Mouse (Mus musculus) layer of hippocampus, postnatal 36 days (tissue): Measurements from ENCODE around the gene Aadac. TPM values are rescaled to one million over a fixed set of nuclear protein-coding genes. Genes with fewer than 3 reads are reported as not detected.

Experiments
- DNase-seq, 2 experiments: peaks; one replicate each; pipeline ENCODE4 v3.0.0; 2022
- total RNA-seq, 2 experiments: library from RNA; stranded (reverse); gene quantifications; 2 replicates each; pipeline ENCODE4 v1.2.3; 2021

Gene Aadac
- not detected for total RNA-seq

GRCm38 (mm10) chr3:60025417-60025816, at the start of gene Aadac:
Gene Aadac, plus strand, starts transcription at chr3:60025717.
- DNase-seq: no peak

- no peak for DNase-seq
These were observed 21.9 kb upstream of the Aadac start for GRCm38 (mm10) chr3:60003622-60004021.

- no peak for DNase-seq
These were observed 19.1 kb upstream of the Aadac start, which contains the start of gene Aadacl2 for GRCm38 (mm10) chr3:60006443-60006842. Gene Aadacl2, plus strand, starts transcription at chr3:60006743.

GRCm38 (mm10) chr3:60031511-60031910, 6.0 kb downstream of the Aadac start:
- DNase-seq: no peak

- DNase-seq: no peak
These were observed 20.9 kb downstream of the Aadac start for GRCm38 (mm10) chr3:60046221-60046913.

GRCm38 (mm10) chr3:60053231-60053927, 27.9 kb downstream of the Aadac start:
- no peak for DNase-seq

GRCm38 (mm10) chr3:60053931-60054330, 28.4 kb downstream of the Aadac start:
- no peak for DNase-seq

GRCm38 (mm10) chr3:60056451-60056850, 30.9 kb downstream of the Aadac start:
- no peak for DNase-seq

- DNase-seq: no peak
These were observed 31.7 kb downstream of the Aadac start for GRCm38 (mm10) chr3:60057070-60057808.

- DNase-seq: no peak
These were observed 32.2 kb downstream of the Aadac start for GRCm38 (mm10) chr3:60057809-60058082.

- DNase-seq: no peak
These were observed 53.4 kb downstream of the Aadac start for GRCm38 (mm10) chr3:60078883-60079415.

GRCm38 (mm10) chr3:60080572-60080971, 55.1 kb downstream of the Aadac start:
- no peak for DNase-seq

GRCm38 (mm10) chr3:60081648-60082047, 56.1 kb downstream of the Aadac start, which contains the start of gene Sucnr1:
Gene Sucnr1, plus strand, starts transcription at chr3:60081869.
- DNase-seq: no peak

- DNase-seq: no peak
These were observed 57.2 kb downstream of the Aadac start for GRCm38 (mm10) chr3:60082746-60083145.

GRCm38 (mm10) chr3:60085729-60086128, 60.2 kb downstream of the Aadac start:
- DNase-seq: no peak

Other genes starting within 250 kb of the Aadac start
- not detected for gene Gm8298, start 164.7 kb upstream of the Aadac start, total RNA-seq
- gene C130079G13Rik, start 100.5 kb upstream of the Aadac start, total RNA-seq: not detected
- not detected for gene Aadacl2, start 19.0 kb upstream of the Aadac start, total RNA-seq
- not detected for gene Sucnr1, start 56.2 kb downstream of the Aadac start, total RNA-seq